Mouse (Mus musculus): ENCODE results near the gene Ugt1a1. TPM values are rescaled to one million over a fixed set of nuclear protein-coding genes. Genes with fewer than 3 reads are reported as not detected.

Gene Ugt1a1
- polyA plus RNA-seq, 1 experiment from 2014 or later, result 0.14 TPM

DNA sequence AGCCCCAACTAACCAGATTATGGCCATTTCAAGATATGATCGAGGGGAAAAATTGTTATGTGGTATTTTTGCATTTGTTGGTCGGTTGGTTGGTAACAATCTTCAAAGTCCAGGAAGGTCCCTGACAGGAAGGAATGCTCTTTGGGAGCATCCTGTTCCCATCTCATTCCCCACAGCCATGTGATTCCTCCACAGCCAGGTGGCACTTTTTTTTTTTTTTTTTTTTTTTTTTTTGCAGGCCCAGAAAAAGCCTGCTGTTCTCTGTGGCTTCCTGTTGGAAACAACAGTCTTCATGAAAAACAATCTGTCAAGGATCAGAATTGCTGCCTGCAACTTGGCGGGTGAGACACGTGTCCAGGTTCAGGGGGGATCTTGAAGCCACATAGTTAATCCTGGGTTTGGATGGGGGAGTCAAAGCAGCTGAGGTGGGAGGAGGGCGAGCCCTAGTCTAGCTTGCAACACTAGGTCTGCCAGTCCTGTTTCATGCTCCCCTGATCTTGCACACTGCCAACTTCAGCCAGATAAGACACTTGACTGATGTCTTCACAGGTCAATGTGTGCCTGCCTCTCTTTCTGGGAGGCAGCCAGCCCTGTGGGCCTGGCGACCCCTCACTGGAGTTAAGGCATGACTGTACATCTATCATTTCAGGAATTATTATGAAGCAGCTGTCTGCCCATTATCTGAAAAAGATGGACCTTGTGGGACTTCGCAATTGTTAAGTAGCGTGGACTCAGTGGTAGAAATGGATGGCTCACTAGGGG lies 47.3 kb downstream of the Ugt1a1 start:
- WGBS, result 58% methylated on average over 8 of the region's 8 CpGs
- H3K27ac ChIP-seq (ENCODE audit: low read length), result no peak overlapping the region
- peaks cover 8% of the 10 kb centered on the region; the same call in 1 of the 2 replicates for H3K9me3 ChIP-seq (replicated peaks; ENCODE audit: control insufficient read depth, low read length)
- no peak overlapping the region for H3K9ac ChIP-seq (ENCODE audit: low read length)
- no peaks in the 10 kb centered on the region for H3K27me3 ChIP-seq (ENCODE audit: control insufficient read depth, insufficient read depth, low read length)
- H3K4me2 ChIP-seq (ENCODE audit: low read depth, low read length), result no peak overlapping the region
- peak; percentile 10; the same call in 1 of the 2 replicates for ATAC-seq (replicated peaks; ENCODE audit: extremely low read depth, insufficient read depth, low FRiP score)
- peaks cover 31% of the 10 kb centered on the region for H3K36me3 ChIP-seq (ENCODE audit: control insufficient read depth, insufficient read depth)
- H3K4me1 ChIP-seq (ENCODE audit: control insufficient read depth, insufficient read depth, low read length), result peaks cover 18% of the 10 kb centered on the region
- H3K4me3 ChIP-seq (ENCODE audit: low read length), result no peak overlapping the region

DNA sequence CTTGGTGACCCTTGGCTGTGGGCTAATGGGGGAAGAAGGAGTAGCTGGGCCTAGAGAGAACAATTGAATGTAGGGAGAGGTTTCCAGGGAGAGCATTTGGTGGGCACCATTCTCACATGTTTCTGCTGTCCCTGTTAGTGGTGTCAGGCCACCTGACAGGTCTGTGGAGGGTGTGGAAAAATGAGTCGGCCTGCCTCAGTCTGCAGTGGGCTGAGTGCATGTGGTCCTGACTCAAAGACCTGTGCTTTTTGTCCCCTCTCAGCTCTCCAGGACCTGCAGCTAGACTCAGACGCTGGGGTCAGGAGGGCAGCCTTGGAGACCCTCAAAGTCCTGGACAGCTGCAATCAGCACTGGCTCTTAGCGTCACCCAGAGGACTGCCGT lies 47.9 kb downstream of the Ugt1a1 start:
- no peak; the same call in 1 of the 2 replicates for ATAC-seq (replicated peaks; ENCODE audit: extremely low read depth, insufficient read depth, low FRiP score)
- Histone ChIP-seq H3K27ac (ENCODE audit: low read length) (no peak overlapping the region), H3K9ac (ENCODE audit: low read length) (no peak overlapping the region), H3K27me3 (ENCODE audit: control insufficient read depth, insufficient read depth, low read length) (no peaks in the 10 kb centered on the region), H3K9me3 (replicated peaks; ENCODE audit: control insufficient read depth, low read length) (peaks cover 5% of the 10 kb centered on the region; the same call in 1 of the 2 replicates), H3K36me3 (ENCODE audit: control insufficient read depth, insufficient read depth) (peaks cover 37% of the 10 kb centered on the region), H3K4me1 (ENCODE audit: control insufficient read depth, insufficient read depth, low read length) (peaks cover 18% of the 10 kb centered on the region), H3K4me3 (ENCODE audit: low read length) (no peak overlapping the region), H3K4me2 (ENCODE audit: low read depth, low read length) (no peak overlapping the region)
- 69% methylated on average over 4 of the region's 4 CpGs for WGBS

DNA sequence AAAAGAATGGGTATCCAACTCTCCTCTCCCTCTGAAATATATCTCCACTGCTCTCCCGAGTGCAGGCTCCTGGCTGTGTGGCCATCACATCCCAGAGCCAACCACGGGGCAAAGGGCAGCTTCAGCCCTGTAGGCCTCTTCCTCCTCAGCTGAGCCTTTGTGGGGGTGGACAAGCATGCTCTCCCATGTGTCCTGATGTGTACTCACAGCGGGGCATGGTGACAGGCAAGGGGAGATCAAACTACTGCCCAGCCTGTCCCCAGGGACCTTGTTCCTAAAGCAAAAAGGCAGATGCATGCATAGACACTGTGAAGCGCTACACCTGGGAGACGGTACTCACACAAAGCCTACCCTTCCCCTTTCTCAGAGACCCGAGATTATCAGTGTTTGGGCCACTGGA lies 48.4 kb downstream of the Ugt1a1 start:
- peaks cover 18% of the 10 kb centered on the region for H3K4me1 ChIP-seq (ENCODE audit: control insufficient read depth, insufficient read depth, low read length)
- H3K27me3 ChIP-seq (ENCODE audit: control insufficient read depth, insufficient read depth, low read length), result no peaks in the 10 kb centered on the region
- 0 out of 2 replicates have a peak, but pooled peaks have one; percentile 1 for ATAC-seq (replicated peaks; ENCODE audit: extremely low read depth, insufficient read depth, low FRiP score)
- peaks cover under 1% of the 10 kb centered on the region; the same call in 1 of the 2 replicates for H3K9me3 ChIP-seq (replicated peaks; ENCODE audit: control insufficient read depth, low read length)
- H3K9ac ChIP-seq (ENCODE audit: low read length), result no peak overlapping the region
- H3K36me3 ChIP-seq (ENCODE audit: control insufficient read depth, insufficient read depth), result peaks cover 42% of the 10 kb centered on the region
- WGBS, result 71% methylated on average over 6 of the region's 6 CpGs
- H3K4me2 ChIP-seq (ENCODE audit: low read depth, low read length), result no peak overlapping the region
- H3K27ac ChIP-seq (ENCODE audit: low read length), result no peak overlapping the region
- H3K4me3 ChIP-seq (ENCODE audit: low read length), result no peak overlapping the region

DNA sequence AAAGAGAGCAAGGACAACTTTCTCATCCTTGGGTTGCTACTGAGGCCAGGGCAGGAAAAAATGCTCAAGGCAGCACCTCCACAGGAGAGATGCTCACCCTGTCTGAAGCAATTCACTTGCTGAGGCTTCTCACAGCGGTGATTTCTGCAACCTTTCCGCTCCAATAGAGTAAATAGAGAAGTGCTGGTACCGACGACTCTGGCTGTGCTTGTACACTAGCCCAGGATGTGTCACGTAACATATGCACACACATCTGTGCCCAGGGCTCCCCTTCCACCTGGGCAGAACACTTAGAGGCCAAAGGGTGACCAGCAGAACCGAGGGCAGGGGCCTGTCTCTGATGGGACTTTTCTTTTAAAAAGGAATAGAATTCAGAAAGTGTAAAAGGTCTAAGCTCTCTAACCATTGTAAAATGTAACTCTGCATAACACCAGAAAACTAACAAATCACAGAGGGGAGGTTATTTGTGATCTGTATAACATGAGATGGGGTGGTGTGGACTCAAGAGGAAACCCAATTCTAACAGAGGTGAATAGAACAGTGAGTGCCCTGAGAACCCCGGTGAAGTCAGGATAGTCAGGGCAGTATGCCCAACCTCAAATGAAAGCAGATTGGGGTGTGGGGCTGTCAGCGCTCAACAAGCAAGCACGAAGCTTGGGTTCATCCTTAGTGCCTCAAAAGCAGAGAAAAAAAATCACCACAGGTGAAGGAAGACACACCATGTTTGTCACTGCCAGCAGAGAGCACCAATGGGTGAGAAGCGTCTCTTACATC lies 49.0 kb downstream of the Ugt1a1 start:
- Histone ChIP-seq H3K27ac (ENCODE audit: low read length) (no peak overlapping the region), H3K4me3 (ENCODE audit: low read length) (no peak overlapping the region), H3K36me3 (ENCODE audit: control insufficient read depth, insufficient read depth) (peaks cover 48% of the 10 kb centered on the region), H3K4me1 (ENCODE audit: control insufficient read depth, insufficient read depth, low read length) (peaks cover 18% of the 10 kb centered on the region), H3K27me3 (ENCODE audit: control insufficient read depth, insufficient read depth, low read length) (no peaks in the 10 kb centered on the region), H3K9ac (ENCODE audit: low read length) (no peak overlapping the region), H3K9me3 (replicated peaks; ENCODE audit: control insufficient read depth, low read length) (no peaks in the 10 kb centered on the region), H3K4me2 (ENCODE audit: low read depth, low read length) (no peak overlapping the region)
- no peak for ATAC-seq (replicated peaks; ENCODE audit: extremely low read depth, insufficient read depth, low FRiP score)
- WGBS, result 81% methylated on average over 10 of the region's 10 CpGs

DNA sequence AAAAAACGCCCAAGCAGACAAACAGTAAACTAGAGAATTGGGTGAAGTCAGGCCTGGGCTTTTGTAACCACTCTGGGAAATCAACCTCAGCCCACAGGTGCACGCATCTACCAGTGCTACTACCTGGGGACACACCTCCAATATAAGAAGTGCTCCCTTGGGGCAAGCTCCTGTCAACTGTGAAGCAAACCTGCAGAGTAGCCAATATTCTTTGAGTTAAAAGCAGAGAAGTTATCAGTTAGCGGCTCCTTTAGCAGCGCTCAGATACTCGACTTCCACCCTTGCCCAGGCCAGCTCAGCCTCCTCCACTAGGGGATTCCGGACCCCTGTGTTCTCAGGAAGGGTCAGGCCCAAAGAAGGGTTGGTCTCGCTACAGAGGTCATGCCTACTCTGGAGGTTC lies 49.9 kb downstream of the Ugt1a1 start:
- WGBS, result 82% methylated on average over 7 of the region's 7 CpGs
- no peak overlapping the region for H3K9ac ChIP-seq (ENCODE audit: low read length)
- H3K4me1 ChIP-seq (ENCODE audit: control insufficient read depth, insufficient read depth, low read length), result peaks cover 18% of the 10 kb centered on the region
- H3K4me3 ChIP-seq (ENCODE audit: low read length), result no peak overlapping the region
- H3K9me3 ChIP-seq (replicated peaks; ENCODE audit: control insufficient read depth, low read length), result no peaks in the 10 kb centered on the region
- H3K27me3 ChIP-seq (ENCODE audit: control insufficient read depth, insufficient read depth, low read length), result no peaks in the 10 kb centered on the region
- no peak overlapping the region for H3K27ac ChIP-seq (ENCODE audit: low read length)
- ATAC-seq (replicated peaks; ENCODE audit: extremely low read depth, insufficient read depth, low FRiP score), result no peak
- H3K4me2 ChIP-seq (ENCODE audit: low read depth, low read length), result no peak overlapping the region
- peaks cover 58% of the 10 kb centered on the region for H3K36me3 ChIP-seq (ENCODE audit: control insufficient read depth, insufficient read depth)

DNA sequence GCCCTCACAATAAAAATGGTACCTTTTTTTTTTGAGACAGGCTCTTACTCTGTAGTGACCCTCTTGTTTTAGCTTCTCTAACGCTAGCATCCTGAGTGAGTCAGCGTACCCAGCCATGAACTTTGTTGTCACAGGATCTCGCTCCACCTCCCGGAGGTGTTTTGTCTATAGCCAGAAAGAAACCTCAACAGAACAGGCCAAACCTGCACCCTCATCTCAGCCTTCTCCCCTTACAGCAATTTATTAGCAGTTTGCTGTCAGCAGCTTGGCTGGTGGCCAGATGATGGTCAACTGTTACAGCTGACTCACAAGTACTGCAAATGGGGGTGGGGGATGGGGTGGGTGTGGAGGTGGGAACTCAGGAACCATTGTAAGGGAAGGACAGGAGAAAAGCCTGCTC lies 50.5 kb downstream of the Ugt1a1 start:
- peaks cover 18% of the 10 kb centered on the region for H3K4me1 ChIP-seq (ENCODE audit: control insufficient read depth, insufficient read depth, low read length)
- peaks cover 63% of the 10 kb centered on the region for H3K36me3 ChIP-seq (ENCODE audit: control insufficient read depth, insufficient read depth)
- 70% methylated on average over 4 of the region's 4 CpGs for WGBS
- no peak overlapping the region for H3K9ac ChIP-seq (ENCODE audit: low read length)
- H3K27me3 ChIP-seq (ENCODE audit: control insufficient read depth, insufficient read depth, low read length), result no peaks in the 10 kb centered on the region
- H3K27ac ChIP-seq (ENCODE audit: low read length), result no peak overlapping the region
- H3K4me3 ChIP-seq (ENCODE audit: low read length), result no peak overlapping the region
- ATAC-seq (replicated peaks; ENCODE audit: extremely low read depth, insufficient read depth, low FRiP score), result peak; percentile 6
- no peaks in the 10 kb centered on the region for H3K9me3 ChIP-seq (replicated peaks; ENCODE audit: control insufficient read depth, low read length)
- no peak overlapping the region for H3K4me2 ChIP-seq (ENCODE audit: low read depth, low read length)

DNA sequence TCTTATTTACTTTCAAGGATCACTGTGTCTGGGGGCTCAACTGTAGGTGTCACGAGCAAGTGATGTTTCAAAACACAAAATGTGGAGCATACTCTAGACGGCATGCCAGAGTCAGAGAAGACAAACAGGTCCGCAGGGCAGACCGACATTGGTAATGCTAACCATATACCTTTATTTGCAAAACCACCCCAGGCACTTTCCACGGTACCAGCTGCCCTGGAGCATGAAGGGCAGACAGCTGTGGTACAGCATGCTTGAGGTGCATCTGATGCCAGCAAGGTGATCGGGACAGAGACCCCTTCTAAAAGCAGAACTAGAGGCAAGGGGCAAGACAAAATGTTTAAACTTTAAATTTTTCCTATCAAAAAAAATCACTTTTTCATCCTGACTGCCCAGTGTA lies 51.2 kb downstream of the Ugt1a1 start:
- WGBS, result 72% methylated on average over 6 of the region's 6 CpGs
- Histone ChIP-seq H3K4me1 (ENCODE audit: control insufficient read depth, insufficient read depth, low read length) (peaks cover 18% of the 10 kb centered on the region), H3K4me2 (ENCODE audit: low read depth, low read length) (no peak overlapping the region), H3K4me3 (ENCODE audit: low read length) (no peak overlapping the region), H3K9me3 (replicated peaks; ENCODE audit: control insufficient read depth, low read length) (no peaks in the 10 kb centered on the region), H3K9ac (ENCODE audit: low read length) (no peak overlapping the region), H3K27ac (ENCODE audit: low read length) (no peak overlapping the region), H3K27me3 (ENCODE audit: control insufficient read depth, insufficient read depth, low read length) (no peaks in the 10 kb centered on the region), H3K36me3 (ENCODE audit: control insufficient read depth, insufficient read depth) (peaks cover 70% of the 10 kb centered on the region)
- ATAC-seq (replicated peaks; ENCODE audit: extremely low read depth, insufficient read depth, low FRiP score), result no peak

DNA sequence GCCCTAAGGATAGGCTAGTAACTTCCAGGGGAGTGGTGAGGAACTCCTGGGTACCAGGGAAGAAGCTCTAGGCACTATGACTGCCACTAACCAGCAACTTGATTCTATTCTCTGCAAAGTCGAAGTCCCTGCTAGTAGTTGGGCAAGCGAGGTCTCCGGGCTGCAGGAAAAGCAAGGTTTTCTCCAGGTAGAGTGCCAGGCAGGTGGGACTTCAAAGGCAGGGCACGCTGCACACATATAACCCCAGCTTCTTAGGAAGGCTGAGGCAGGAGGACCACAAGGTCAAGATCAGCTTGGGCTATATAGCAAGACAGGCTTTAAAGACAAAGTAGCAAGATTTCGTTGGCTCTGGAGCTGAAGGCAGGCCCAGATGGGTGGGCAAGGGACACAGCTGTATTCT lies 52.0 kb downstream of the Ugt1a1 start:
- peaks cover 78% of the 10 kb centered on the region for H3K36me3 ChIP-seq (ENCODE audit: control insufficient read depth, insufficient read depth)
- no peaks in the 10 kb centered on the region for H3K27me3 ChIP-seq (ENCODE audit: control insufficient read depth, insufficient read depth, low read length)
- H3K4me3 ChIP-seq (ENCODE audit: low read length), result no peak overlapping the region
- H3K9ac ChIP-seq (ENCODE audit: low read length), result no peak overlapping the region
- ATAC-seq (replicated peaks; ENCODE audit: extremely low read depth, insufficient read depth, low FRiP score), result no peak
- peaks cover 17% of the 10 kb centered on the region for H3K4me1 ChIP-seq (ENCODE audit: control insufficient read depth, insufficient read depth, low read length)
- no peak overlapping the region for H3K27ac ChIP-seq (ENCODE audit: low read length)
- no peaks in the 10 kb centered on the region for H3K9me3 ChIP-seq (replicated peaks; ENCODE audit: control insufficient read depth, low read length)
- H3K4me2 ChIP-seq (ENCODE audit: low read depth, low read length), result no peak overlapping the region
- WGBS, result 89% methylated on average over 5 of the region's 5 CpGs

DNA sequence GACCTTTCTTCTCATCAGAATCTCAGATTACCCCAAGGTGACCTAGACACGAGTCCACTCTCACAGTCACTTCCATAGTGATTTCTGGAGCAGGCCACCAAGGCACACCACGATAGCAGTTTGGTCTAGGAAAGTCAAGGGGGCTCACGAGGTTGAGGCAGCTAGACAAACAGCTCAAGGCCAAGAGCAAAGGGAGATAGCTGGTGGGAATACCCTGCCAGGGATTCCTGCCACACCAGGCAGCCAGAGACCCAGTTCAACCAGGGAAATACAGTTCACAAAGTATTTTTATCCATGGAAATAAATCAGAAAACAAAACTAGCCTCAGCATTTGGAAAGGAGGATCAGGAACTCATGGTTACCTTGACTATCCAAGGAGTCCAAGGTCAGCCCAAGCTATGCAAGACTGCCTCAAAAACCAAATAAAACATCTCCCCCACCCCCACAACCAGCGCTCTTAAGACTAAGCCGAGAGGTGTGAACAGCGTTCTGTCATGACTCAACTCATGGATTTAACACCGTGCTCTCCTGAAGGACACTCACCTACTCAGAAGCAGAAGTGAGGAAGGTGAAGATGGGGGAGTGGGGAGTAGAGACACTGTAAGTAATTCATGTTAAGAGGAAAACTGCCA lies 52.6 kb downstream of the Ugt1a1 start:
- no peak for ATAC-seq (replicated peaks; ENCODE audit: extremely low read depth, insufficient read depth, low FRiP score)
- no peak overlapping the region for H3K4me2 ChIP-seq (ENCODE audit: low read depth, low read length)
- WGBS, result 75% methylated on average over 7 of the region's 7 CpGs

More for the DNA sequence above, 52.6 kb downstream of the Ugt1a1 start:
- Histone ChIP-seq H3K36me3 (ENCODE audit: control insufficient read depth, insufficient read depth) (peaks cover 84% of the 10 kb centered on the region), H3K27ac (ENCODE audit: low read length) (no peak overlapping the region), H3K9me3 (replicated peaks; ENCODE audit: control insufficient read depth, low read length) (no peaks in the 10 kb centered on the region), H3K27me3 (ENCODE audit: control insufficient read depth, insufficient read depth, low read length) (no peaks in the 10 kb centered on the region), H3K9ac (ENCODE audit: low read length) (no peak overlapping the region), H3K4me3 (ENCODE audit: low read length) (no peak overlapping the region), H3K4me1 (ENCODE audit: control insufficient read depth, insufficient read depth, low read length) (peaks cover 12% of the 10 kb centered on the region)

Measured in heart, embryonic 16.5 days (tissue).